Mouse (Mus musculus) liver, adult 2 months (tissue): ENCODE data around the gene Qsox1. TPM values are rescaled to one million over a fixed set of nuclear protein-coding genes. Genes with fewer than 3 reads are reported as not detected.

Source experiments
- DNase-seq: peaks from one replicate; pipeline ENCODE4 v3.0.0-alpha.2; 2011; ENCODE audit warnings: low read depth, low spot score; ENCODE audit errors: extremely low read depth
- H3K27ac ChIP-seq: fragments of 200-500 bp; replicated peaks from 2 replicates; pipeline ENCODE4 v1.5.1; 2012; ENCODE audit warnings: low read depth, mild to moderate bottlenecking, control low read depth, inconsistent platforms, low read length; ENCODE audit not compliant: insufficient read depth
- H3K27me3 ChIP-seq: fragments of 200-500 bp; 2 replicates; pipeline ENCODE4 v1.6.1; 2012; ENCODE audit warnings: mild to moderate bottlenecking, moderate library complexity, low read length, inconsistent platforms; ENCODE audit not compliant: control insufficient read depth, insufficient read depth
- H3K36me3 ChIP-seq: fragments of 200-500 bp; 2 replicates; pipeline ENCODE4 v1.6.1; 2012; ENCODE audit warnings: low read length, inconsistent platforms; ENCODE audit not compliant: control insufficient read depth, insufficient read depth
- H3K4me1 ChIP-seq: fragments of 200-500 bp; 2 replicates; pipeline ENCODE4 v1.6.1; 2011; ENCODE audit warnings: low read length; ENCODE audit not compliant: control insufficient read depth, insufficient read depth
- H3K4me3 ChIP-seq: fragments of 200-500 bp; 2 replicates; pipeline ENCODE4 v1.5.1; 2011; ENCODE audit warnings: low read depth, mild to moderate bottlenecking, control low read depth, low read length, moderate library complexity; ENCODE audit not compliant: insufficient read depth
- H3K79me2 ChIP-seq: fragments of 200-500 bp; 2 replicates; pipeline ENCODE4 v1.6.1; 2012; ENCODE audit warnings: inconsistent platforms, mild to moderate bottlenecking, low read length, moderate library complexity; ENCODE audit not compliant: control insufficient read depth, insufficient read depth
- H3K9ac ChIP-seq: fragments of 200-500 bp; 2 replicates; pipeline ENCODE4 v1.6.1; 2012; ENCODE audit warnings: low read depth, mild to moderate bottlenecking, control low read depth, inconsistent platforms, low read length
- CTCF ChIP-seq: fragments of 200-500 bp; IDR thresholded peaks from 2 replicates; pipeline ENCODE4 v1.5.1; 2011; ENCODE audit warnings: low read depth, low read length, control low read depth
- POLR2A ChIP-seq: fragments of 200-500 bp; IDR thresholded peaks from 2 replicates; pipeline ENCODE4 v1.6.1; 2011; ENCODE audit warnings: low read length, control low read depth; ENCODE audit not compliant: insufficient read depth; ENCODE audit errors: extremely low read depth
- WGBS: fragments of 180-500 bp; shearing (Covaris S2); methylation state at CpG from one replicate; pipeline ENCODE4 v1.1.7; 2018; 5-methylcytosine and 5-hydroxymethylcytosine counted together
- polyA plus RNA-seq: library from polyadenylated mRNA; depleted of rRNA; stranded (reverse); fragments of >200 nt; gene quantifications from 2 replicates; pipeline ENCODE4 v1.2.3, GENCODE M21; 2012
- total RNA-seq: library from RNA; depleted of rRNA; stranded (reverse); fragments of >200 nt; gene quantifications from 2 replicates; pipeline ENCODE4 v1.2.3, GENCODE M21; 2014

Qsox1 gene
- total and polyA plus RNA-seq, 2 experiments = 221 to 543 TPM

DNA sequence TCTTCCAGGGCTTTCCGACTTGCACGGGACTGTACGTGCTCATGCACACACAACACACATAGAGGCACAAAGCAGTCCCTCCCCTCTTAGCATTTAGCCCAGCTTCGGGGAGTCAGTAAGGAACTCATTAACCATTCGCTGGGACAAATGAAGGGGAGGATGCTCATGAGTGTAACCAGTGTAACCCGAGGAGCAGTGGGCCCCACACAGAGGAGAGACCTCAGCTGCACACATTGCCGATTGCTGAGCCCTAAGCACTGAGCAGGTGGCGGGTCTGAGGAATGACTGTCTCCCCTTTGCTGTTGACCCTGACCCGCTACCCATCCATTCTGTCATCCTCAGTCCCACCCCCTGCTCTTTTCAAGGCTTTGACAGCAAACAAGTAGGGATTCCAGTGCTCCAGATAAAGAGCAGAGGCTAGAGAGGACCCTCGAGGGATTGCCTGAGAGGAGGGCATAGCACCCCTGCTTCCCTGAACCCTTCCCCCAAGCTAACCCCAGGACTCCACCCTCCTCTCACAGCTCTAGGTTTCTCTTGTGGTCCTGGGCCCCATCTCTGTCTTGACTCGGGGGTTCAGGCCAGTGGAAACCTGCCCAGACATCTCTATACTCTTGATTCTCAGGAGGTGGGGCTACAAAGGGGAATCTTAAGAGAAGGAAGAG lies 62.0 kb downstream of the Qsox1 start:
- Histone ChIP-seq H3K4me1 (no peaks in the 10 kb centered on the region), H3K9ac (no peak overlapping the region), H3K36me3 (no peaks in the 10 kb centered on the region), H3K79me2 (no peaks in the 10 kb centered on the region), H3K27me3 (peaks cover 3% of the 10 kb centered on the region; the same call in 1 of the 2 replicates), H3K27ac (no peak overlapping the region), H3K4me3 (no peak overlapping the region)
- no peak for TF ChIP-seq POLR2A
- no peak for TF ChIP-seq CTCF
- no peak for DNase-seq
- WGBS = 27% methylated on average over 11 of the region's 11 CpGs

DNA sequence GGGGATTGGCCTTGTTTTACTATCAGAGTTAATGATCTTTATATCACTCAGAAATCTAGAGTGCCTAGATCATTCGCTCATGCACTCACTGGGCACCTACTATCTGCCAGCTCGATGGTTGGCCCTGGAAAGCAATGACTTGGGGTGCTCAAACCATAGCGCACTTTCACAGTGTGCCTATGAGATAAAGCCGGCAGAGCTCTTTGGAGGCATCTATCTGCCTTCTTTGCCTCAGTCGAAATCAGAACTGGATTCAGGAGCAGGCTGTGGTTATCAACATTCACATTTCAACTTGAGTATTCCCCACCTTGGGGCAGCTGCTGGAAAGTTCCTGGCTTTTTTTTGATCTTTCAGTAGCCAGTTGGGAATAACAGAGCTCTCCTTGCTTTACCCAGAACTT lies 64.8 kb downstream of the Qsox1 start:
- peaks cover 6% of the 10 kb centered on the region for H3K27me3 ChIP-seq
- TF ChIP-seq POLR2A = no peak
- TF ChIP-seq CTCF = no peak
- H3K4me3 ChIP-seq = no peak overlapping the region
- no peak overlapping the region for H3K9ac ChIP-seq
- no peaks in the 10 kb centered on the region for H3K4me1 ChIP-seq
- DNase-seq = no peak
- H3K36me3 ChIP-seq = no peaks in the 10 kb centered on the region
- H3K27ac ChIP-seq = no peak overlapping the region
- no peaks in the 10 kb centered on the region for H3K79me2 ChIP-seq
- 76% methylated on average over 5 of the region's 5 CpGs for WGBS

GRCm38 (mm10) chr1:155747011-155747410 lies 65.7 kb downstream of the Qsox1 start:
- no peak for DNase-seq
- H3K27me3 ChIP-seq = peaks cover 15% of the 10 kb centered on the region
- H3K79me2 ChIP-seq = no peaks in the 10 kb centered on the region
- WGBS = 29% methylated on average over 8 of the region's 8 CpGs
- H3K36me3 ChIP-seq = no peaks in the 10 kb centered on the region
- no peaks in the 10 kb centered on the region for H3K4me1 ChIP-seq
- no peak for TF ChIP-seq CTCF
- TF ChIP-seq POLR2A = no peak
- no peak overlapping the region for H3K27ac ChIP-seq
- no peak overlapping the region for H3K4me3 ChIP-seq
- no peak overlapping the region for H3K9ac ChIP-seq

- H3K79me2 ChIP-seq = no peaks in the 10 kb centered on the region
- DNase-seq = no peak
- H3K27ac ChIP-seq = no peak overlapping the region
- no peaks in the 10 kb centered on the region for H3K36me3 ChIP-seq
- TF ChIP-seq CTCF (no peak), POLR2A (no peak)
- peak overlapping the region; percentile 26; the same call in 1 of the 2 replicates for H3K9ac ChIP-seq
- peak overlapping the region; percentile 46; the same call in 1 of the 2 replicates for H3K4me3 ChIP-seq
- H3K27me3 ChIP-seq = peaks cover 30% of the 10 kb centered on the region
- no peaks in the 10 kb centered on the region for H3K4me1 ChIP-seq
- 1% methylated on average over 80 of the region's 81 CpGs for WGBS
These were observed 70.0 kb downstream of the Qsox1 start for GRCm38 (mm10) chr1:155742411-155743363.

- peaks cover 35% of the 10 kb centered on the region for H3K27me3 ChIP-seq
- no peak for TF ChIP-seq CTCF
These were observed 70.7 kb downstream of the Qsox1 start for GRCm38 (mm10) chr1:155741988-155742387.

More at GRCm38 (mm10) chr1:155741988-155742387, 70.7 kb downstream of the Qsox1 start:
- Histone ChIP-seq H3K4me3 (peak overlapping the region; percentile 46; the same call in 1 of the 2 replicates), H3K36me3 (no peaks in the 10 kb centered on the region), H3K9ac (no peak overlapping the region), H3K4me1 (no peaks in the 10 kb centered on the region), H3K79me2 (no peaks in the 10 kb centered on the region), H3K27ac (no peak overlapping the region)
- no peak for DNase-seq
- WGBS = 2% methylated on average over 25 of the region's 26 CpGs
